ENCODE assay signal across 10 mouse cellular contexts in the genomic region with DNA sequence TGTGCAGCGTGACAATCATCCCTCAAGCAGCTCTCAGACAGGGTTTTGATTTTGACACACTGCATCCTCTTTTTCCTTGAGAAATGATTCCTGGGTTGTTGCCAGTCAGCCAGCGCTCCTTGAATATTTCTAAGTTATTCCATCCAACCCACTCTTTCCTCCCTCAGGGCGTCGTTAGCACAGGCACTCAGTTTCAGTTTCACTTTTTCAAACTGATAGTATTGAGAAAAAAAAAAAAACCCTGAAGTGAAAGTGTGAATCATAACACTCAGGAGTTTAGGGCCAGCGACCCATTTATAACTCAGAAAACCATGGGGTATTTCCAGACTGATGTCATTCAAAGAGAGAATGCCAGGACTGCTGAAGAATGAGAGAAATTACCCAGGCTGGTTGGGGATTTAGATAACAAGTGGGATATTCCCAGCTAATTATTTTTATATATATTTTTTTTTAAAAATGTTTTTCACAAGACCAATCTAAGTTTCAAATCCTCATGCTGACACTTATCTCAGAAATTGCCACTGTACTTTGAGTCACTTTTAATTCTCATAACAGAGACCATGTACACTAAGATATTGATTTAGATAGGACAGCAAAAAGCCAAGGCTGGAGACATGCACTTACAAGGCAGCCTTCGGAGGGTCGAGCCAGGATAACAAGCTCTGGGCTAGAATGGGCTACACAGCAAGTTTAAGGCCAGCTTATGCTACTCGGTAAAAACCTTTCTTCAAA.
DNase-seq lines count a peak whose midpoint lies in the region; ATAC-seq and TF ChIP-seq lines count a peak whose summit lies in the region.
"Had no signal": no experiment of that assay in that cellular context is flagged by ENCODE, and none has a peak within 500 bp of the region (broad histone marks: within the 10 kb centered on the region; RNA-seq: fewer than 3 reads in every experiment).

No protein-coding gene starts in this region.

- TF ChIP-seq CTCF in kidney, postnatal 0 days (IDR thresholded peaks at IDR 0.05; ENCODE audit: low read depth): no peak
- TF ChIP-seq CTCF in stomach, postnatal 0 days (IDR thresholded peaks at IDR 0.05; ENCODE audit: low read depth): no peak

- no peak overlapping the region for H3K4me3 ChIP-seq in midbrain, embryonic 14.5 days (replicated peaks; ENCODE audit: low read depth, low read length)
- H3K4me3 ChIP-seq in midbrain, embryonic 11.5 days (ENCODE audit: low read depth, low read length): no peak overlapping the region
- H3K4me3 ChIP-seq in kidney, postnatal 0 days (replicated peaks; ENCODE audit: low read depth, low read length): no peak overlapping the region; the same call in 1 of the 2 replicates
- peak overlapping the region; percentile 29 for H3K4me3 ChIP-seq in lung, embryonic 16.5 days (ENCODE audit: low read length)
- peak overlapping the region; percentile 8; the same call in 1 of the 2 replicates for H3K4me3 ChIP-seq in stomach, postnatal 0 days (ENCODE audit: low read depth, low read length)
- H3K4me3 ChIP-seq: embryonic facial prominence, embryonic 12.5 days; neural tube, embryonic 12.5 days had no signal

- no peak overlapping the region for H3K4me2 ChIP-seq in midbrain, embryonic 14.5 days (ENCODE audit: low read length)
- no peak overlapping the region for H3K4me2 ChIP-seq in midbrain, embryonic 11.5 days
- peak overlapping the region; percentile 38 for H3K4me2 ChIP-seq in kidney, postnatal 0 days (ENCODE audit: low read length)
- peak overlapping the region; percentile 30 for H3K4me2 ChIP-seq in lung, embryonic 16.5 days (ENCODE audit: low read depth, low read length)
- peak overlapping the region; percentile 8; the same call in 1 of the 2 replicates for H3K4me2 ChIP-seq in stomach, postnatal 0 days (replicated peaks; ENCODE audit: low read depth)
- H3K4me2 ChIP-seq: embryonic facial prominence, embryonic 12.5 days; neural tube, embryonic 12.5 days had no signal

- ATAC-seq in midbrain, embryonic 14.5 days (ENCODE audit: low FRiP score, low TSS enrichment): no peak
- ATAC-seq in midbrain, embryonic 11.5 days (ENCODE audit: low FRiP score): no peak
- no peak for ATAC-seq in kidney, postnatal 0 days (replicated peaks; ENCODE audit: low FRiP score, low read depth)
- ATAC-seq in lung, embryonic 16.5 days (ENCODE audit: low read depth): no peak
- ATAC-seq in stomach, postnatal 0 days (ENCODE audit: low FRiP score, low TSS enrichment): no peak

- no peak overlapping the region for H3K9ac ChIP-seq in midbrain, embryonic 14.5 days (replicated peaks; ENCODE audit: low read length)
- H3K9ac ChIP-seq in midbrain, embryonic 11.5 days (ENCODE audit: low read length): no peak overlapping the region
- no peak overlapping the region for H3K9ac ChIP-seq in kidney, postnatal 0 days (ENCODE audit: low read depth, low read length)
- H3K9ac ChIP-seq in lung, embryonic 16.5 days (ENCODE audit: low read length): no peak overlapping the region; the same call in 1 of the 2 replicates
- no peak overlapping the region for H3K9ac ChIP-seq in stomach, postnatal 0 days (ENCODE audit: low read length)
- H3K9ac ChIP-seq: embryonic facial prominence, embryonic 12.5 days; neural tube, embryonic 12.5 days had no signal

- no peaks in the 10 kb centered on the region for H3K9me3 ChIP-seq in midbrain, embryonic 14.5 days (ENCODE audit: control insufficient read depth, low read length)
- no peaks in the 10 kb centered on the region for H3K9me3 ChIP-seq in midbrain, embryonic 11.5 days (ENCODE audit: control insufficient read depth, low read length)
- no peaks in the 10 kb centered on the region for H3K9me3 ChIP-seq in kidney, postnatal 0 days (replicated peaks; ENCODE audit: low read length)
- H3K9me3 ChIP-seq in lung, embryonic 16.5 days (ENCODE audit: control insufficient read depth, low read length): no peaks in the 10 kb centered on the region
- no peaks in the 10 kb centered on the region for H3K9me3 ChIP-seq in stomach, postnatal 0 days (ENCODE audit: control insufficient read depth, low read length)
- H3K9me3 ChIP-seq: embryonic facial prominence, embryonic 12.5 days; neural tube, embryonic 12.5 days had no signal

- no peak for TF ChIP-seq EP300 in stomach, postnatal 0 days (optimal IDR thresholded peaks at IDR 0.05)

- DNase-seq in midbrain, embryonic 14.5 days: peak; percentile 78
- no peak for DNase-seq in midbrain, embryonic 11.5 days (ENCODE audit: low spot score, missing footprints)
- peak; percentile 2 for DNase-seq in adrenal gland, adult 8-10 months
- DNase-seq in gastrocnemius, postnatal 25 days: peak; percentile 7
- peak; percentile 56 for DNase-seq in kidney, postnatal 0 days (ENCODE audit: low spot score)
- no peak for DNase-seq in stomach, postnatal 0 days (ENCODE audit: low spot score)
- no peak for DNase-seq in urinary bladder, adult 18-20 months (ENCODE audit: low spot score in 2 of 2)

- H3K27me3 ChIP-seq in midbrain, embryonic 14.5 days (ENCODE audit: control insufficient read depth, insufficient read depth, low read length): no peaks in the 10 kb centered on the region
- H3K27me3 ChIP-seq in midbrain, embryonic 11.5 days (ENCODE audit: control insufficient read depth, insufficient read depth, low read length): no peaks in the 10 kb centered on the region
- H3K27me3 ChIP-seq in kidney, postnatal 0 days (ENCODE audit: insufficient read depth, low read length): no peaks in the 10 kb centered on the region
- H3K27me3 ChIP-seq in lung, embryonic 16.5 days (ENCODE audit: control insufficient read depth, insufficient read depth, low read depth, low read length): no peaks in the 10 kb centered on the region
- no peaks in the 10 kb centered on the region for H3K27me3 ChIP-seq in stomach, postnatal 0 days (ENCODE audit: control insufficient read depth, insufficient read depth, low read length)
- H3K27me3 ChIP-seq: embryonic facial prominence, embryonic 12.5 days; neural tube, embryonic 12.5 days had no signal

- 67% methylated on average over 8 of the region's 8 CpGs for WGBS in midbrain, embryonic 14.5 days
- 87% methylated on average over 8 of the region's 8 CpGs for WGBS in midbrain, embryonic 11.5 days
- WGBS in kidney, postnatal 0 days: 53% methylated on average over 8 of the region's 8 CpGs
- 57% methylated on average over 8 of the region's 8 CpGs for WGBS in lung, embryonic 16.5 days
- 54% methylated on average over 8 of the region's 8 CpGs for WGBS in stomach, postnatal 0 days

- no peaks in the 10 kb centered on the region for H3K36me3 ChIP-seq in midbrain, embryonic 14.5 days (ENCODE audit: control insufficient read depth, insufficient read depth, low read length)
- H3K36me3 ChIP-seq in midbrain, embryonic 11.5 days (ENCODE audit: control insufficient read depth, insufficient read depth, low read length): no peaks in the 10 kb centered on the region
- no peaks in the 10 kb centered on the region for H3K36me3 ChIP-seq in kidney, postnatal 0 days (ENCODE audit: insufficient read depth, low read length)
- H3K36me3 ChIP-seq in lung, embryonic 16.5 days (ENCODE audit: control insufficient read depth, insufficient read depth, low read length): no peaks in the 10 kb centered on the region
- H3K36me3 ChIP-seq in stomach, postnatal 0 days (ENCODE audit: control insufficient read depth, insufficient read depth, low read length): no peaks in the 10 kb centered on the region
- H3K36me3 ChIP-seq: embryonic facial prominence, embryonic 12.5 days; neural tube, embryonic 12.5 days had no signal

- no peaks in the 10 kb centered on the region for H3K4me1 ChIP-seq in midbrain, embryonic 14.5 days (ENCODE audit: control insufficient read depth, insufficient read depth, low read length)
- no peaks in the 10 kb centered on the region for H3K4me1 ChIP-seq in midbrain, embryonic 11.5 days (ENCODE audit: control insufficient read depth, insufficient read depth, low read length)
- H3K4me1 ChIP-seq in kidney, postnatal 0 days (replicated peaks; ENCODE audit: insufficient read depth, low read length): no peaks in the 10 kb centered on the region
- H3K4me1 ChIP-seq in lung, embryonic 16.5 days (replicated peaks; ENCODE audit: control insufficient read depth, insufficient read depth, low read length): no peaks in the 10 kb centered on the region
- H3K4me1 ChIP-seq in stomach, postnatal 0 days (replicated peaks; ENCODE audit: control insufficient read depth, insufficient read depth): no peaks in the 10 kb centered on the region
- H3K4me1 ChIP-seq: embryonic facial prominence, embryonic 12.5 days; neural tube, embryonic 12.5 days had no signal

- no peak overlapping the region for H3K27ac ChIP-seq in midbrain, embryonic 14.5 days (replicated peaks; ENCODE audit: low read depth, low read length)
- H3K27ac ChIP-seq in midbrain, embryonic 11.5 days (ENCODE audit: low read depth, low read length): no peak overlapping the region
- no peak overlapping the region for H3K27ac ChIP-seq in kidney, postnatal 0 days
- no peak overlapping the region for H3K27ac ChIP-seq in lung, embryonic 16.5 days (ENCODE audit: low read length)
- no peak overlapping the region for H3K27ac ChIP-seq in stomach, postnatal 0 days (replicated peaks)
- H3K27ac ChIP-seq: embryonic facial prominence, embryonic 12.5 days; neural tube, embryonic 12.5 days had no signal

Comparison
In these comparisons a context has a peak if more than half of its experiments do, and no peak if none do; other contexts are left out.
1. DNase-seq: peak in midbrain, embryonic 14.5 days (single experiment), adrenal gland, adult 8-10 months (single experiment), gastrocnemius, postnatal 25 days (single experiment) and kidney, postnatal 0 days (single experiment); none in midbrain, embryonic 11.5 days (single experiment), stomach, postnatal 0 days (single experiment) and urinary bladder, adult 18-20 months (0 of 2).
2. H3K4me2 ChIP-seq: peak in kidney, postnatal 0 days (single experiment), lung, embryonic 16.5 days (single experiment) and stomach, postnatal 0 days (single experiment); none in midbrain, embryonic 14.5 days (single experiment) and midbrain, embryonic 11.5 days (single experiment).
3. H3K4me3 ChIP-seq: peak in lung, embryonic 16.5 days (single experiment) and stomach, postnatal 0 days (single experiment); none in midbrain, embryonic 14.5 days (single experiment), midbrain, embryonic 11.5 days (single experiment) and kidney, postnatal 0 days (single experiment).